Comparison of ENCODE assay signal across 22 mouse cellular contexts in the genomic region with DNA sequence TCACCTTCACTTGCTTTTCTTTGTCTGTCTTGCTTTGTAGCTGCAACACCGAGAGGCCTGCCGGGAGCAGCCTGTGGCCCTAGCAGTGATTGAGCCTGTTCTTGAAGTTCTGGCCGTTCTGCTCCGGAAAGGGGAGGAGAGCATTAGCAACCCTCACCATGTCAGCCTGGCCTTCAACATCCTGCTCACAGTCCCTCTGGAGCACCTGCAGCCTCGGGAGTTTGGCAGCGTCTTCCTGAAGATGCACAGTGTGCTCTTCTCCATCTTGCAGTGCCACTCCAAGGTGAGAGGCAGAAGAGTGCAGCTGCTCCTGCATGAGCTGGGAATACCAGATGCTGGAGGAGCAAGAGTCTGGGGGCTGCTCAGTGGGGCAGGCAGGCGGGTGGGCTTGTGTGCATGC. TPM values are rescaled to one million over a fixed set of nuclear protein-coding genes. Genes with fewer than 3 reads are reported as not detected.
DNase-seq lines count a peak whose midpoint lies in the region; ATAC-seq and TF ChIP-seq lines count a peak whose summit lies in the region.
"Had no signal": no experiment of that assay in that cellular context is flagged by ENCODE, and none has a peak within 500 bp of the region (broad histone marks: within the 10 kb centered on the region; RNA-seq: fewer than 3 reads in every experiment).

No protein-coding gene starts in this region.

- H3K9me3 ChIP-seq in heart, embryonic 11.5 days (replicated peaks; ENCODE audit: control insufficient read depth, low read length) = no peaks in the 10 kb centered on the region
- H3K9me3 ChIP-seq in heart, embryonic 10.5 days = no peaks in the 10 kb centered on the region
- H3K9me3 ChIP-seq in heart, embryonic 12.5 days (replicated peaks) = no peaks in the 10 kb centered on the region
- no peaks in the 10 kb centered on the region for H3K9me3 ChIP-seq in intestine, postnatal 0 days (ENCODE audit: control insufficient read depth)
- H3K9me3 ChIP-seq in intestine, embryonic 16.5 days (ENCODE audit: control insufficient read depth, low read length) = no peaks in the 10 kb centered on the region
- H3K9me3 ChIP-seq in megakaryocyte, embryonic 14.5 days = no peaks in the 10 kb centered on the region
- H3K9me3 ChIP-seq: G1E had no signal

- no peak overlapping the region for H3K4me2 ChIP-seq in heart, embryonic 11.5 days
- no peak overlapping the region for H3K4me2 ChIP-seq in heart, embryonic 12.5 days
- H3K4me2 ChIP-seq in intestine, postnatal 0 days (replicated peaks; ENCODE audit: low read depth) = no peak overlapping the region
- H3K4me2 ChIP-seq in intestine, embryonic 16.5 days (ENCODE audit: low read depth, low read length) = no peak overlapping the region

- H3K27me3 ChIP-seq in heart, embryonic 11.5 days (ENCODE audit: control insufficient read depth, insufficient read depth, low read length) = no peaks in the 10 kb centered on the region
- no peaks in the 10 kb centered on the region for H3K27me3 ChIP-seq in heart, embryonic 10.5 days (ENCODE audit: insufficient read depth, poor library complexity, severe bottlenecking)
- no peaks in the 10 kb centered on the region for H3K27me3 ChIP-seq in heart, embryonic 12.5 days (replicated peaks)
- H3K27me3 ChIP-seq in intestine, postnatal 0 days (replicated peaks; ENCODE audit: control insufficient read depth, insufficient read depth, low read length) = no peaks in the 10 kb centered on the region
- no peaks in the 10 kb centered on the region for H3K27me3 ChIP-seq in intestine, embryonic 16.5 days (replicated peaks; ENCODE audit: control insufficient read depth, insufficient read depth, low read length)
- H3K27me3 ChIP-seq in megakaryocyte, embryonic 14.5 days (replicated peaks) = no peaks in the 10 kb centered on the region
- H3K27me3 ChIP-seq: CH12.LX, Patski had no signal

- H3K9ac ChIP-seq in heart, embryonic 11.5 days (ENCODE audit: low read depth, low read length) = no peak overlapping the region
- no peak overlapping the region for H3K9ac ChIP-seq in heart, embryonic 12.5 days
- no peak overlapping the region for H3K9ac ChIP-seq in intestine, postnatal 0 days (ENCODE audit: low read depth, low read length)
- H3K9ac ChIP-seq in intestine, embryonic 16.5 days (ENCODE audit: low read depth, low read length) = no peak overlapping the region

- ATAC-seq in heart, embryonic 11.5 days (replicated peaks; ENCODE audit: insufficient number of reproducible peaks, low FRiP score, low TSS enrichment) = no peak
- ATAC-seq in heart, embryonic 12.5 days (ENCODE audit: insufficient number of reproducible peaks, low FRiP score) = no peak
- no peak for ATAC-seq in intestine, postnatal 0 days
- no peak for ATAC-seq in intestine, embryonic 16.5 days
- ATAC-seq in megakaryocyte, adult 5-6 weeks (ENCODE audit: poor library complexity, severe bottlenecking) = no peak
- ATAC-seq: activated CD4-positive, CD25-positive, alpha-beta regulatory T cell, adult 4 months; CD4-positive, CD25-positive, alpha-beta regulatory T cell, adult 4 months; Patski had no signal

- WGBS in heart, embryonic 11.5 days (ENCODE audit: insufficient replicate concordance) = 94% methylated on average over 7 of the region's 7 CpGs
- 93% methylated on average over 7 of the region's 7 CpGs for WGBS in heart, embryonic 10.5 days
- WGBS in heart, embryonic 12.5 days = 91% methylated on average over 7 of the region's 7 CpGs
- WGBS in intestine, postnatal 0 days = 89% methylated on average over 7 of the region's 7 CpGs
- WGBS in intestine, embryonic 16.5 days = 83% methylated on average over 7 of the region's 7 CpGs

- DNase-seq in heart, adult 11 months = peak; percentile 52
- DNase-seq in heart, embryonic 10.5 days (ENCODE audit: low spot score) = peak; percentile 56
- DNase-seq: adrenal gland, adult 2 months; adrenal gland, adult 8-10 months; adrenal gland, postnatal 10 days; adrenal gland, postnatal 14 days; adrenal gland, postnatal 25 days; adrenal gland, postnatal 36 days; B cell, adult 2 months; cerebellum, adult 11 months; cerebellum, adult 11-12 months had no signal

- TF ChIP-seq CTCF in intestine, postnatal 0 days (IDR thresholded peaks at IDR 0.05; ENCODE audit: low read depth) = no peak

- H3K4me1 ChIP-seq in heart, embryonic 11.5 days (ENCODE audit: control insufficient read depth, insufficient read depth, low read length) = no peaks in the 10 kb centered on the region
- no peaks in the 10 kb centered on the region for H3K4me1 ChIP-seq in heart, embryonic 10.5 days
- no peaks in the 10 kb centered on the region for H3K4me1 ChIP-seq in heart, embryonic 12.5 days (replicated peaks)
- no peaks in the 10 kb centered on the region for H3K4me1 ChIP-seq in intestine, postnatal 0 days (replicated peaks; ENCODE audit: control insufficient read depth, insufficient read depth, low read length)
- no peaks in the 10 kb centered on the region for H3K4me1 ChIP-seq in intestine, embryonic 16.5 days (ENCODE audit: control insufficient read depth, insufficient read depth, low read length)
- peaks cover 3% of the 10 kb centered on the region; the same call in 1 of the 2 replicates for H3K4me1 ChIP-seq in megakaryocyte, embryonic 14.5 days

- peaks cover 28% of the 10 kb centered on the region for H3K36me3 ChIP-seq in heart, embryonic 11.5 days (ENCODE audit: control insufficient read depth, insufficient read depth, low read length)
- peaks cover 88% of the 10 kb centered on the region for H3K36me3 ChIP-seq in heart, embryonic 10.5 days
- peaks cover 86% of the 10 kb centered on the region for H3K36me3 ChIP-seq in heart, embryonic 12.5 days
- H3K36me3 ChIP-seq in intestine, postnatal 0 days (ENCODE audit: control insufficient read depth, insufficient read depth) = peaks cover 84% of the 10 kb centered on the region
- H3K36me3 ChIP-seq in intestine, embryonic 16.5 days (ENCODE audit: control insufficient read depth, insufficient read depth, low read length) = peaks cover 15% of the 10 kb centered on the region
- peaks cover 93% of the 10 kb centered on the region for H3K36me3 ChIP-seq in megakaryocyte, embryonic 14.5 days (replicated peaks; ENCODE audit: low read length)

- H3K27ac ChIP-seq in heart, embryonic 11.5 days (ENCODE audit: low read depth, low read length) = no peak overlapping the region
- H3K27ac ChIP-seq in heart, embryonic 10.5 days = no peak overlapping the region
- H3K27ac ChIP-seq in heart, embryonic 12.5 days (ENCODE audit: poor library complexity, severe bottlenecking) = no peak overlapping the region
- H3K27ac ChIP-seq in intestine, postnatal 0 days (ENCODE audit: low read depth, low read length) = peak overlapping the region; percentile 41; the same call in 1 of the 2 replicates
- H3K27ac ChIP-seq in intestine, embryonic 16.5 days (ENCODE audit: low read length) = no peak overlapping the region

- H3K4me3 ChIP-seq in heart, embryonic 11.5 days (ENCODE audit: low read depth, low read length) = no peak overlapping the region
- no peak overlapping the region for H3K4me3 ChIP-seq in heart, embryonic 10.5 days
- no peak overlapping the region for H3K4me3 ChIP-seq in heart, embryonic 12.5 days
- no peak overlapping the region for H3K4me3 ChIP-seq in intestine, postnatal 0 days (ENCODE audit: low read depth, low read length)
- no peak overlapping the region for H3K4me3 ChIP-seq in intestine, embryonic 16.5 days (ENCODE audit: low read length)
- H3K4me3 ChIP-seq in megakaryocyte, embryonic 14.5 days (replicated peaks) = peak overlapping the region; percentile 8

RNA-seq across cellular contexts. Expression of a gene that starts 16.8 kb away (rescaled TPM):
- 6.0 and 6.5 TPM in 2 replicates for polyA plus RNA-seq in heart, embryonic 11.5 days (2014; fragmentation: Nextera tagmentation; extraction: Ambion mirVana)
- 6.1 and 6.9 TPM in 2 replicates for polyA plus RNA-seq in heart, embryonic 10.5 days (2016; fragmentation: Nextera tagmentation; extraction: Ambion mirVana)
- 5.6 TPM in 2 replicates for polyA plus RNA-seq in heart, embryonic 12.5 days (2016; fragmentation: Nextera tagmentation; extraction: Ambion mirVana)
- polyA plus RNA-seq in intestine, postnatal 0 days (2015; fragmentation: Nextera tagmentation; extraction: Ambion mirVana) = 1.6 and 1.7 TPM in 2 replicates
- 3.9 TPM in 2 replicates for polyA plus RNA-seq in intestine, embryonic 16.5 days (2015; fragmentation: Nextera tagmentation; extraction: Ambion mirVana)
- 0.37 and 0.92 TPM in 2 replicates for polyA plus RNA-seq in megakaryocyte, embryonic 14.5 days (2012; ENCODE audit: insufficient read depth, low replicate concordance)
- 5.5 and 6.6 TPM in 2 replicates for total RNA-seq in megakaryocyte, adult 5-6 weeks (2015)
- total RNA-seq in megakaryocyte, adult 5-6 weeks (2017) = 4.2 and 5.4 TPM in 2 replicates

RNA-seq across cellular contexts. Expression of a gene that starts 16.9 kb away (rescaled TPM):
- 31.2 and 32.0 TPM in 2 replicates for polyA plus RNA-seq in heart, embryonic 11.5 days (2014; fragmentation: Nextera tagmentation; extraction: Ambion mirVana)
- polyA plus RNA-seq in heart, embryonic 10.5 days (2016; fragmentation: Nextera tagmentation; extraction: Ambion mirVana) = 37.4 and 40.4 TPM in 2 replicates
- polyA plus RNA-seq in heart, embryonic 12.5 days (2016; fragmentation: Nextera tagmentation; extraction: Ambion mirVana) = 31.2 and 32.2 TPM in 2 replicates
- polyA plus RNA-seq in intestine, postnatal 0 days (2015; fragmentation: Nextera tagmentation; extraction: Ambion mirVana) = 18.6 and 18.8 TPM in 2 replicates
- 27.8 and 32.7 TPM in 2 replicates for polyA plus RNA-seq in intestine, embryonic 16.5 days (2015; fragmentation: Nextera tagmentation; extraction: Ambion mirVana)
- 2.3 and 8.0 TPM in 2 replicates for polyA plus RNA-seq in megakaryocyte, embryonic 14.5 days (2012; ENCODE audit: insufficient read depth, low replicate concordance)
- 14.5 and 15.3 TPM in 2 replicates for total RNA-seq in megakaryocyte, adult 5-6 weeks (2015)
- total RNA-seq in megakaryocyte, adult 5-6 weeks (2017) = 14.6 and 19.6 TPM in 2 replicates

RNA-seq across cellular contexts. Expression of a gene that starts 55.2 kb away (rescaled TPM):
- polyA plus RNA-seq in heart, embryonic 11.5 days (2014; fragmentation: Nextera tagmentation; extraction: Ambion mirVana) = 36.2 and 38.4 TPM in 2 replicates
- 41.6 and 47.7 TPM in 2 replicates for polyA plus RNA-seq in heart, embryonic 10.5 days (2016; fragmentation: Nextera tagmentation; extraction: Ambion mirVana)
- 36.1 and 37.3 TPM in 2 replicates for polyA plus RNA-seq in heart, embryonic 12.5 days (2016; fragmentation: Nextera tagmentation; extraction: Ambion mirVana)
- polyA plus RNA-seq in intestine, postnatal 0 days (2015; fragmentation: Nextera tagmentation; extraction: Ambion mirVana) = 10.7 and 11.9 TPM in 2 replicates
- 18.7 and 19.7 TPM in 2 replicates for polyA plus RNA-seq in intestine, embryonic 16.5 days (2015; fragmentation: Nextera tagmentation; extraction: Ambion mirVana)
- polyA plus RNA-seq in megakaryocyte, embryonic 14.5 days (2012; ENCODE audit: insufficient read depth, low replicate concordance) = 1.0 and 2.7 TPM in 2 replicates
- 5.0 and 7.5 TPM in 2 replicates for total RNA-seq in megakaryocyte, adult 5-6 weeks (2015)
- total RNA-seq in megakaryocyte, adult 5-6 weeks (2017) = 8.5 and 9.0 TPM in 2 replicates
